Mouse (Mus musculus): ENCODE data around the gene Shcbp1l. TPM values are rescaled to one million over a fixed set of nuclear protein-coding genes. Genes with fewer than 3 reads are reported as not detected.

Gene Shcbp1l
- 0.46 and 0.49 TPM in 2 replicates for polyA plus RNA-seq (2012; rRNA removed)

GRCm38 (mm10) chr1:153424770-153425584 is at the start of gene Shcbp1l:
Gene Shcbp1l (plus strand): TSS chr1:153425162.

GRCm38 (mm10) chr1:153487500-153487879 is 62.5 kb downstream of the Shcbp1l start, which contains the start of gene Dhx9:
Gene Dhx9 (minus strand): TSS chr1:153487660.

Other genes starting within 250 kb of the Shcbp1l start
- gene Lamc2, start 238.7 kb upstream of the Shcbp1l start, polyA plus RNA-seq (2012; rRNA removed): 1.4 and 1.8 TPM in 2 replicates
- gene Lamc1, start 92.4 kb upstream of the Shcbp1l start, polyA plus RNA-seq (2012; rRNA removed): 33.2 and 54.8 TPM in 2 replicates
- 199 and 221 TPM in 2 replicates for gene Dhx9, start 62.5 kb downstream of the Shcbp1l start, polyA plus RNA-seq (2012; rRNA removed)
- gene Npl, start 124.9 kb downstream of the Shcbp1l start, polyA plus RNA-seq (2012; rRNA removed): 6.8 and 9.8 TPM in 2 replicates
- 10.0 and 13.5 TPM in 2 replicates for gene Rgs8, start 227.9 kb downstream of the Shcbp1l start, polyA plus RNA-seq (2012; rRNA removed)